Mouse (Mus musculus) midbrain, embryonic 13.5 days (tissue): ENCODE results near the gene Nol3. TPM values are rescaled to one million over a fixed set of nuclear protein-coding genes. Genes with fewer than 3 reads are reported as not detected.
A peak's percentile ranks its signal among the peaks of the same experiment; 100 is the strongest.
"Not testable (repeated sequence)": the region's sequence is repeated elsewhere in the genome, so short reads cannot be mapped to it uniquely, and the experiment has no call there.

ENCODE experiments used
- ATAC-seq: fragments of 200-750 bp; cut with Nextera tagmentation; 2 replicates; pipeline ENCODE4 v1.8.0; 2017; ENCODE audit warnings: mild to moderate bottlenecking, moderate TSS enrichment, moderate library complexity
- H3K27ac ChIP-seq: fragments of 300-500 bp; sonication (generic); 2 replicates; pipeline ENCODE4 v1.5.1; 2015; ENCODE audit warnings: inconsistent platforms, mild to moderate bottlenecking, moderate library complexity
- H3K27me3 ChIP-seq: fragments of 300-500 bp; sonication (generic); 2 replicates; pipeline ENCODE4 v1.6.1; 2015; ENCODE audit warnings: mild to moderate bottlenecking, inconsistent platforms
- H3K36me3 ChIP-seq: fragments of 300-500 bp; sonication (generic); 2 replicates; pipeline ENCODE4 v1.6.1; 2015; ENCODE audit warnings: mild to moderate bottlenecking, inconsistent platforms
- H3K4me1 ChIP-seq: fragments of 300-500 bp; sonication (generic); replicated peaks from 2 replicates; pipeline ENCODE4 v1.6.1; 2015; ENCODE audit warnings: inconsistent platforms
- H3K4me2 ChIP-seq: fragments of 300-500 bp; sonication (generic); replicated peaks from 2 replicates; pipeline ENCODE4 v1.6.1; 2015; ENCODE audit warnings: moderate library complexity, mild to moderate bottlenecking, inconsistent platforms
- H3K4me3 ChIP-seq: fragments of 300-500 bp; sonication (generic); replicated peaks from 2 replicates; pipeline ENCODE4 v1.5.1; 2015; ENCODE audit warnings: mild to moderate bottlenecking, inconsistent platforms
- H3K9ac ChIP-seq: fragments of 300-500 bp; sonication (generic); replicated peaks from 2 replicates; pipeline ENCODE4 v1.6.1; 2015; ENCODE audit warnings: mild to moderate bottlenecking, inconsistent platforms
- H3K9me3 ChIP-seq: fragments of 300-500 bp; sonication (generic); 2 replicates; pipeline ENCODE4 v1.6.1; 2016; ENCODE audit warnings: mild to moderate bottlenecking, inconsistent platforms
- WGBS: fragments of 180-500 bp; shearing (Covaris S2); methylation state at CpG from one replicate; pipeline ENCODE4 v1.1.7; 2015; 5-methylcytosine and 5-hydroxymethylcytosine counted together
- polyA plus RNA-seq: library from polyadenylated mRNA; unstranded; fragments of >200 nt; fragmentation: Nextera tagmentation; extraction: Ambion mirVana; gene quantifications from 2 replicates; pipeline ENCODE4 v1.2.1, GENCODE M21; 2015

Gene Nol3
- polyA plus RNA-seq, result 3.1 and 4.3 TPM in 2 replicates

DNA sequence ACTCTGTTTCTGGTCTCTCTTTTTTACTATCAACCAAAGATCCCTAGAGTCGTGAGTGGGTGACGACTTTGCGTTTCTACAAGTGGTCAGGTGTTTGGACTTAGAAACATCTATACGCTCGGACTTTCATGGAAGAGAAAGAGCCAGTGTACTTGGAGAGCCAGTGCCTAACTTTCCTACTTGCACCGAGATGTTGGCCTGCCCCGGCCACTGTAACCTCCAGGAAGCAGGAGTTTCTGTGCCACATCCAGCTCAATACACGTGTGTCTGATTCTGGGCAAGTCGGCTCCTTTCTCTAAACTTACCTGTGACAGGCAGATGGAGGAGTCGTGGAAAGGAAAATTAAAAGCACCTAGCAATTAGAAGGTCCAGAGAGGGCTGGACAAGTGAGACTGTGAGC is at the start of gene Nol3:
Nol3 (plus strand) TSS at position 301 of the 400 bp plus-strand sequence.
- 4% methylated on average over 10 of the region's 10 CpGs for WGBS
- H3K4me1 ChIP-seq, result peaks cover 31% of the 10 kb centered on the region
- H3K4me2 ChIP-seq, result peak within 1 kb of the TSS; percentile 84
- H3K4me3 ChIP-seq, result peak within 1 kb of the TSS; percentile 48
- H3K36me3 ChIP-seq, result peaks cover 16% of the 10 kb centered on the region
- peak within 1 kb of the TSS; percentile 70 for H3K9ac ChIP-seq
- H3K27me3 ChIP-seq, result peaks cover 98% of the 10 kb centered on the region
- ATAC-seq, result peak; percentile 2; the same call in 1 of the 2 replicates
- no peaks in the 10 kb centered on the region for H3K9me3 ChIP-seq
- no peak within 1 kb of the TSS for H3K27ac ChIP-seq

GRCm38 (mm10) chr8:105231503-105232320 is 44.2 kb upstream of the Nol3 start:
- WGBS, result 88% methylated on average over 12 of the region's 12 CpGs
- H3K4me2 ChIP-seq, result no peak overlapping the region
- H3K36me3 ChIP-seq, result peaks cover 24% of the 10 kb centered on the region
- H3K4me3 ChIP-seq, result no peak overlapping the region
- no peaks in the 10 kb centered on the region for H3K27me3 ChIP-seq
- H3K9ac ChIP-seq, result no peak overlapping the region
- H3K27ac ChIP-seq, result no peak overlapping the region
- peaks cover 7% of the 10 kb centered on the region for H3K4me1 ChIP-seq
- ATAC-seq, result no peak
- H3K9me3 ChIP-seq, result no peaks in the 10 kb centered on the region

- H3K9ac ChIP-seq, ATAC-seq, H3K27ac ChIP-seq, H3K4me1 ChIP-seq, H3K4me2 ChIP-seq, H3K4me3 ChIP-seq, H3K27me3 ChIP-seq, H3K9me3 ChIP-seq: not testable (repeated sequence)
- WGBS, result 91% methylated on average over 4 of the region's 4 CpGs
- peaks cover 26% of the 10 kb centered on the region for H3K36me3 ChIP-seq
Observed at GRCm38 (mm10) chr8:105232321-105232693, 43.6 kb upstream of the Nol3 start.

DNA sequence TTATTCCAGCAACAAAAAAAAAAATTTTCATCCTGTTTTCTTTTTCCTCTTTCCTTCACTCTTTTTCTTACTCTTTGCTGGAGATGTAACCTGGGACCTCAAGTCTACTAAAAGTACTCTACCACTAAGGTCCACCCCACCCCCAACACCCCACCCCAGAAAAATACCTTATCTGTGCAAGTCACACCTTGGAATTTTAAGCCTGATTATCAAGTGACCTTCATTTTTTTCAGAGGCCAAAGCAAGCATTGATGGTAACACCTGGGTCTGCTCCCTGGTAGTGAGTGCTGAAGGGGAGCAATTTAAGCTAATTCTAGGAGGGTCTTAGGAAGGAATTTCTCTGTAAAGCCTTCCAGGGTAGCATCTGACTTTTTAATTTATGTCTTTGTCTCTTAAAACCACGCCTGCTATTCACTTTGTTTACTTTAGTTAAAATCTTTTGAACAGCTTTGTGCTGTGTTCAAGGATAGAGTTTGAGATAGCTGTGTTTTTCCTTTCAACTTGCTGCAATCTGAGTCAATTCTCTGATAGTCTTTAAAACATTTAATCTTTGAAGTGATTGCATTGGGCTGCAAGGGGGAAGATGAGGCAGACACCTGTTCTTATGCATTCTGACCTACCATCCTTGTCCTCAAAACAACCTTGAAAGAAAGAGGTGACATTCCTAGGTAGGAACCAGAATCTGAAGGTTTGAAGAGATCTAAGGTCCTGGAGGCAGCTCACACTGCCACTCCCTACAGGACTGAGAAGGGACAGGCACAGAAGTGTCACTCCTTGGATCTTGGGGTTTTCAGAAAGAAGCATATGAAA is 42.6 kb upstream of the Nol3 start:
- Histone ChIP-seq H3K4me2 (no peak overlapping the region), H3K27ac (no peak overlapping the region), H3K4me1 (no peaks in the 10 kb centered on the region), H3K9ac (no peak overlapping the region), H3K27me3 (no peaks in the 10 kb centered on the region), H3K36me3 (peaks cover 26% of the 10 kb centered on the region), H3K9me3 (no peaks in the 10 kb centered on the region), H3K4me3 (no peak overlapping the region)
- ATAC-seq, result no peak
- 79% methylated on average over 1 of the region's 1 CpGs for WGBS

- no peak for ATAC-seq
- H3K4me2 ChIP-seq, result no peak overlapping the region
- 94% methylated on average over 1 of the region's 1 CpGs for WGBS
Observed at GRCm38 (mm10) chr8:105235206-105235605, 40.7 kb upstream of the Nol3 start.

GRCm38 (mm10) chr8:105237442-105238142 is 38.3 kb upstream of the Nol3 start:
- peaks cover 60% of the 10 kb centered on the region for H3K36me3 ChIP-seq
- 92% methylated on average over 14 of the region's 14 CpGs for WGBS

More at GRCm38 (mm10) chr8:105235206-105235605, 40.7 kb upstream of the Nol3 start:
- Histone ChIP-seq H3K9ac (no peak overlapping the region), H3K36me3 (peaks cover 45% of the 10 kb centered on the region), H3K4me3 (no peak overlapping the region), H3K27ac (no peak overlapping the region), H3K4me1 (no peaks in the 10 kb centered on the region), H3K27me3 (no peaks in the 10 kb centered on the region), H3K9me3 (no peaks in the 10 kb centered on the region)

DNA sequence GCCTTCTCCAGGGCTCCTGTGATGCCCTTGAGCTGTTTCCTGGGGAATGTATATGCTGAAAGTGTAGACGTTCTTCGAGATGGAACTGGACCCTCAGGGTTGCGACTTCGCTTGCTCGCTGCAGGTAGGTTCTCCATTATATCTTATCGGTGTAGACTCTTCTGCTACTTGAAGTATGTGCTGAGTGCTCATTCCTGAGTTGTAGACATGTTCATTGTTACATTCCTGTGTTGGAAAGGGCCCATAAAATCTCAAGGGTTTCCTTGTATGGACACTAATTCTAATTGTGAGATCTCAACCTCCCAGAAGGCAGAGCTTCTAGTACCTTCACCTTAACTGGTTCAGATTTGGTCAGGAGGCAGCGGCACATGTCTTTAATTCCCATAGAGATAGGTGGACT is 34.9 kb upstream of the Nol3 start:
- no peak overlapping the region for H3K4me3 ChIP-seq
- no peaks in the 10 kb centered on the region for H3K4me1 ChIP-seq
- ATAC-seq, result no peak
- no peak overlapping the region for H3K27ac ChIP-seq
- WGBS, result 97% methylated on average over 7 of the region's 7 CpGs
- H3K9me3 ChIP-seq, result no peaks in the 10 kb centered on the region
- peaks cover 53% of the 10 kb centered on the region for H3K36me3 ChIP-seq
- no peaks in the 10 kb centered on the region for H3K27me3 ChIP-seq
- no peak overlapping the region for H3K9ac ChIP-seq
- no peak overlapping the region for H3K4me2 ChIP-seq

More at GRCm38 (mm10) chr8:105237442-105238142, 38.3 kb upstream of the Nol3 start:
- H3K4me2 ChIP-seq, result no peak overlapping the region
- no peak overlapping the region for H3K9ac ChIP-seq
- H3K4me3 ChIP-seq, result no peak overlapping the region
- H3K27me3 ChIP-seq, result no peaks in the 10 kb centered on the region
- H3K9me3 ChIP-seq, result no peaks in the 10 kb centered on the region
- ATAC-seq, result no peak
- H3K4me1 ChIP-seq, result no peaks in the 10 kb centered on the region
- no peak overlapping the region for H3K27ac ChIP-seq

DNA sequence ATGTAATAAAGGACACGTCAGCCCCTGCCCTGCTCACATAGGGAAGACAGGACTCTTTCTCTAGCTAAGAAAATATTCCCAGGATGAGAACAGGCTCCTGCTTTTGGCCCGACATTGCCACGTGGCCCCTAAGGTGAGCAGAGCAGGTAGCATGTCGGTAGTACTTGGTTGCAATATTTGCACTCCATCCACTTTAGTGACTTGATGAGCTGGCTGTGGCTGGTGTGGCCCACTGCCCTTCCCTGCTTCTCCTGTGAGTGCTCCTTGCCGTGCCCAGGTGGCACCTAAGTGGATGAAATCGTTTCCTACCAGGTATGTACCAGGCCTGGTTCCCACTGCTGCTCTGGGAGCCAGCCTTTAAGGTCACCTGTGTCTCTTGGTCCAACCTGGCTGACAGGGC is 24.0 kb upstream of the Nol3 start:
- H3K27ac ChIP-seq, result no peak overlapping the region
- H3K4me1 ChIP-seq, result peaks cover 20% of the 10 kb centered on the region
- WGBS, result 91% methylated on average over 6 of the region's 6 CpGs
- no peaks in the 10 kb centered on the region for H3K9me3 ChIP-seq
- H3K9ac ChIP-seq, result no peak overlapping the region
- peaks cover 52% of the 10 kb centered on the region for H3K36me3 ChIP-seq
- H3K4me2 ChIP-seq, result no peak overlapping the region
- H3K4me3 ChIP-seq, result no peak overlapping the region
- no peak for ATAC-seq
- H3K27me3 ChIP-seq, result peaks cover 26% of the 10 kb centered on the region

GRCm38 (mm10) chr8:105252680-105253537 is 23.0 kb upstream of the Nol3 start:
- Histone ChIP-seq H3K27ac (no peak overlapping the region), H3K9ac (no peak overlapping the region), H3K27me3 (peaks cover 34% of the 10 kb centered on the region), H3K4me3 (no peak overlapping the region), H3K4me2 (no peak overlapping the region), H3K36me3 (peaks cover 45% of the 10 kb centered on the region), H3K4me1 (peaks cover 20% of the 10 kb centered on the region), H3K9me3 (no peaks in the 10 kb centered on the region)
- no peak for ATAC-seq
- WGBS, result 91% methylated on average over 10 of the region's 10 CpGs

- Histone ChIP-seq H3K9me3 (no peaks in the 10 kb centered on the region), H3K36me3 (peaks cover 36% of the 10 kb centered on the region), H3K27ac (no peak overlapping the region), H3K4me1 (peaks cover 23% of the 10 kb centered on the region), H3K4me3 (peak overlapping the region; percentile 56), H3K9ac (no peak overlapping the region; the same call in none of the 2 replicates), H3K4me2 (peak overlapping the region; percentile 95), H3K27me3 (peaks cover 42% of the 10 kb centered on the region)
- WGBS, result 27% methylated on average over 20 of the region's 20 CpGs
- ATAC-seq, result peak; percentile 60
Observed at GRCm38 (mm10) chr8:105253766-105254151, 22.2 kb upstream of the Nol3 start.
